Mouse (Mus musculus) retina, postnatal 7 days (tissue): Measurements from ENCODE around the gene Ap2a1.

Source experiments
- DNase-seq: peaks from one replicate; pipeline ENCODE4 v3.0.0-alpha.2; 2012; ENCODE audit warnings: low read depth, low spot score

The Ap2a1 gene

DNA sequence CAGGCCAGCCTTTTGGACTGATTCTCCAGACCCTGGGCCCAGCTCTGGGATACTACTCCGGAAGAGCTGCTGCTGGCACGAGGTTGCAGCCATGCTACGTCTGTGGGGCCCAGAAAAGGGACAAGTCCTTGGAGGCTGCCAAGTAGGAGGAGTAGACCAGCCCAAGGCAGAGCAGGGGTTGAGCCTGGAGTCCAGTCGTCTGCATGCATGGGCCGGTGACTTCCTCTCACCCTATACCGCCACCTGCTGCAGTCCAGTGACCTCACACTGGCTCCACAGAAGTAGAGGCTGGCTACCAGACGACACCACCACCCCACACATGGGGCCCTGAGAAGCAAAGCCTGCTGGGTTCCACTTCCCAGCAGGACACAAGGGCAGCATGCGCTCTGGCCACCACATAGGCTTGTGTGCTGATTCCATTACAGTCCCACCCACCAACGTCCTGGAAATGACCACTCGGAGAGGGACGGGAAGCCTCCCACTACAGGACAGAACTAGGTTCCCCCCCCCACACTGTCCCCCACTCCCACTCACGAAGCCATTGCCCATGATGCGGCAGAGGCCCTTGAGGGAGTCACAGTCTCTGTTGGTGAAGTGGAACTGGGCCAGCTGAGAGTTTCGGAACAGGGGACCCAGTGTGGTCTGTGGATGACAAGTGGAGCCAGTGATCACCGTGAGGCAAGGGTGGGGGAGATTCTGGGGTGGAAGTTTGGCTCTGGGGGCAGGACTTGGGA is 62.9 kb downstream of the Ap2a1 start:
- no peak for DNase-seq

DNA sequence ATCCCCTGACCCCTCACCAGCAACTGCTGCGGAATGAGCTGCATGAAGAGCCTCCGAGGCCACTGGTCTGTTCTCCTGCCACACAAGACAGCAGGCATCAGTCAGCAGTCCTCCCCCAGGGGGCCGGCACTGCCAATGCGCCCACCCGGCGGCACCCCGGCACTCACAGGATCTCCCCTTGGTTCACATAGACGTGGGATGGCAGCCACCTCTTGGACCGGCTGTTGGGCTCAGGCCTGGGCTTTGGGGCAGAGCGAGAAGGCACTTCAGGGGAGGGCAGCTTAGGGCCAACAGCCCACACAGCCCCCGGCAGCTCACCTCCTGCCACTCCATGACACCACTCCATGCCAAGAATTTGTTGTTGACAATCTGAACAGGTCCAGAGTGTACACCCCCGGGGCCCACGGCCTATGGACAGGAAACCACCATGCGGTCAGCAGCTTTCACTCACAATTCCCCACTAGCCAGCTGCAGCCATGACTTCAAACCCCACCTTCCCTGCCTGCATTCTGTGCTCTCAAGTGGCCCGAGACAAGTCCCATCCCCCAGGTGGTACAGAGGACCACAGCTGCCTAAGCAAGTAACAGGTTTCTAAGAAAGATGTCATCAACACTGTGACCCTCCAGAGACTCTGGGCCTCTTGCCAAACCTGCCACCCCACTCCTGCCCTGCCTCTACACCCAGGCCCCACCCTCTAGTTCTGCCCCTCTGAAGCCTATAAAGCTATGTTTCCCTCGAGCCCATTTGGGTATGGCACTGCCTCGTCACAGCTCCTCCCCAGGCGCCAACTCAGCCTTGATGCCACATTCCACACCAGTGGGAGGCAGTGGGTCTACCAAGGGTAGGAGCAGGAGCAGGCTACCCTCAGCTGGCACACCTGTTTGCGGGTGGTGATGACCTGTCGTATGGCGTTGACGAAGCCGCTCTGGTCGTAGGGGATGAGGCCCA is 64.4 kb downstream of the Ap2a1 start:
- DNase-seq: no peak

- no peak for DNase-seq
These were observed 65.3 kb downstream of the Ap2a1 start for GRCm38 (mm10) chr7:44863982-44864494.

DNA sequence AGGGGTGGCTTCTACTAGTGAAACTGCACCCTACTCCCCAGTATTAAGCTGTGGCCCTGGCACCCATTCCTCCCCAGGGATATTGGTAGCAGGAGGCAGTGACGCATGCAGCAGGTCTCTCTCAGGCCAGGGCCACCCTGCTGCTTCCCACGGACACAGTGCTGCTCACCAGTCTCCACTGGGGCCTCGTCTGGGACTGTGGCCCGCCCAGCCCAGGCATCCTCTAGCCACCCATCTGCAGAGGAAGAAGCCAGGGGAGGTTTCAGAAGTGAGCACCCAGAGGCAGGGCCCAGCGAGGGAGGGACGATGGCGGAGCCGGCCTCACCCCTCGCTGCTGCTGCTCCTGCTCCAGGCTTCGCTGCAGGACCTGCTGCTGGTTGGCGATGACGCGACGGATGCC is 66.1 kb downstream of the Ap2a1 start:
- no peak for DNase-seq

- DNase-seq: no peak
These were observed 66.9 kb downstream of the Ap2a1 start for GRCm38 (mm10) chr7:44862434-44862833.

GRCm38 (mm10) chr7:44861429-44861816 is 67.9 kb downstream of the Ap2a1 start:
- no peak for DNase-seq

DNA sequence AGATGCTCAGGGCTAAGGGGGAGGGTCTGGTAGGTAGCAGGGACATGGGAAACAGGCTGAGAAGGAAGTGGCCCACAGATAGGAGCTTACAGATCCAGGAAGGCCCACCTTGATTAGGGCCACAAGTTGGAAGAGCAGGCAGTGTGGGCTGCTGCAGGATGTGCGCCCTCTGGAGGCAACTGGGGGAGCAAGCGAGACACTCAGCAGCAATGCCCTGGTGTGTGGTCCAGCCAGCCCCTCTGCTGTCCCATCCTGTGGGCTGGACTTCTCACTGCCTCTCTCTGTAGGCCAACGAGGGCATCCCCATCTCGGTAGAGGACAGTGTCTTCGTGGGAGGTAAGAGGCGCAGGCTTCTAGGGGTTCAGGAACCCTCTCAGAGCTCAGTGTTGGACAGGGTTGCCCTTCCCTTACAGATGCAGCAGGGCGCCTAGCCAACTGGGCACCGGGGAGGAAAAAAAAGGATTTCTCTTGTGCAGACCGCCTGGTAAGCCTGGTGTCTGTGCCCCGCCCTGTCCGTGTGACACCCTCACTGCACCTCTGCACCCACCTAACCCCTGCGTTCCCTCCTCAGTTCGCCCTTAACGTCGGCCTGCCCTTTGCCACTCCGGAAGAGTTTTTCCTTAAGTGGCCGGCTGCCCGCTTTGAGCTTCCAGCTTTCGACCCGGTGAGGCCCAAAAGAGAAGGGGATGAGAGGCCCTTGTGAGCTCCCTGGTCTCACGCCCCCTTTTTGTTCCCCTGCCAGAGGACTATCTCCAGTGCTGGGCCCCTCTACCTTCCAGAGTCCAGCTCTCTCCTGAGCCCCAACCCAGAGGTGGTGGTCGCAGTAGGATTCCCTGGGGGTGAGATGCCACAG is 68.5 kb downstream of the Ap2a1 start:
- DNase-seq: peak; percentile 62

DNA sequence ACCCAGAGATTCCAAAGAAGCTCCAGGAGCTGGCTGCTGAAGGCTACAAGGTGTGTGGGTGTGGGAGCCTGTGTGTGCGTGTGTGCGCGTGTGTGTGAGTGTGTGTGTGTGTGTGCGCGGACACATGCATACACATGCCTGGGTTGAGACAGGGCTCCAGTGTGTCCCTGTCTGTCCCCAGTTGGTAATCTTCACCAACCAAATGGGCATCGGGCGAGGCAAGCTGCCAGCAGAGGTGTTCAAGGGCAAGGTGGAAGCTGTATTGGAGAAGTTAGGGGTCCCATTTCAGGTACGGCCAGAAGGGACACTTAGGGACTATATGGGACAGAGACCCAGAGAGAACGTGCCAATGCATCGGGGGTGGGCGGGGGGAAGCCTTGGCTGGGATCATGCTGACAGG is 69.4 kb downstream of the Ap2a1 start:
- DNase-seq: no peak

- no peak for DNase-seq
These were observed 71.4 kb downstream of the Ap2a1 start for GRCm38 (mm10) chr7:44857905-44858304.

- peak; percentile 77 for DNase-seq
These were observed 72.2 kb downstream of the Ap2a1 start, which contains the start of gene Pnkp for GRCm38 (mm10) chr7:44857042-44857552. TSS of gene Pnkp (plus strand) at chr7:44857139.

GRCm38 (mm10) chr7:44856265-44856916 is 72.9 kb downstream of the Ap2a1 start:
- DNase-seq: no peak

DNA sequence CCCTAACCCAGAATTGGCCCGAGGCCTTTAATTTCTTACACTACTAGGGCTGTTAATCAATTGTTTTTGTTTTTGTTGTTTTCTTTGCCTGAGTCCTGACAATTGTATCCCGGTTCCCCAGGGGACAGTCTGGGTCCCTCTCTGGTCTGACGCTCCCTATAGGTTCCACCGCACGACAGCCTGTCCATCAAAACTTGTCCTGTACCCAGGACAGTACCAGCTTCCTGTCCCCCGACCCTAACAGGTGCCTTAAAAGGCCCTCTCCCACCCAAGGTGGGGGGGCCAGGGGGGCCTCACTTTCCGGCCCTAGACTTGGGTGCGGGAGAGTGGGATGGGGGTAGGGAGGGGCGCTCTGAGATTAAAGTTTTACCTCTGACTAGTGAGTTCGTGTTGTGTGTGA is 74.3 kb downstream of the Ap2a1 start:
- DNase-seq: no peak

DNA sequence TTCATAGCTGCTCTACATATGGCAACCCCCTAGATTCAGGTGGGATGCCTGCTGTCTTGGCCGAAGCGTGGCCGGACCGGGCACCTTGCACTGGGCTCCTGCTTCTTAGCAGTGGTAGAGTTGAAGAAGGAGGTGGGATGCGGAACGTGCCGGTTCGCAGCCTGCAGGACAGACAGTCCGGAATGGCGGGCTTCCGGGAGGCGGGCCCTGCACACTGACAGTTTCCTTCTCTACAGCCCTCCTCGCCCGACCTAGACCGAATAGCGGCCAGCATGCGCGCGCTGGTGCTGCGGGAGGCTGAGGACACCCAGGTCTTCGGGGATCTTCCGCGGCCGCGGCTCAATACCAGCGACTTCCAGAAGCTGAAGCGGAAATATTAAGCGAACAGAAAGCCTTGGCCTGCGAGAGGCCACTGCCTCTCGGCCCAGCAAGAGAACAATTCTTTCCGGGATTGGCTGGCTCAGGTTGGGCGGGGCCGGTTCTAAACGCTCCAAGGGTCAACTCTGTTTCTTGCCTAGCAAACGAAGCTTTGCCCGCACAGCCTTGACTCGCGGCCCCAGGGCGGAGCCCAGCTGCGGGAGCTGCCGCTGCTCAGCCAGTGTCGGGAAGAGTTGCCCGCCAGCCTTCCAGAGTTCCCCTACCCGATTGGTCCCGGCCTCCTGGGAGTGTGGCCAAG is 74.8 kb downstream of the Ap2a1 start:
- peak; percentile 46 for DNase-seq

GRCm38 (mm10) chr7:44853596-44854355 is 75.5 kb downstream of the Ap2a1 start:
- DNase-seq: no peak

- DNase-seq: no peak
These were observed 76.2 kb downstream of the Ap2a1 start for GRCm38 (mm10) chr7:44853065-44853464.

DNA sequence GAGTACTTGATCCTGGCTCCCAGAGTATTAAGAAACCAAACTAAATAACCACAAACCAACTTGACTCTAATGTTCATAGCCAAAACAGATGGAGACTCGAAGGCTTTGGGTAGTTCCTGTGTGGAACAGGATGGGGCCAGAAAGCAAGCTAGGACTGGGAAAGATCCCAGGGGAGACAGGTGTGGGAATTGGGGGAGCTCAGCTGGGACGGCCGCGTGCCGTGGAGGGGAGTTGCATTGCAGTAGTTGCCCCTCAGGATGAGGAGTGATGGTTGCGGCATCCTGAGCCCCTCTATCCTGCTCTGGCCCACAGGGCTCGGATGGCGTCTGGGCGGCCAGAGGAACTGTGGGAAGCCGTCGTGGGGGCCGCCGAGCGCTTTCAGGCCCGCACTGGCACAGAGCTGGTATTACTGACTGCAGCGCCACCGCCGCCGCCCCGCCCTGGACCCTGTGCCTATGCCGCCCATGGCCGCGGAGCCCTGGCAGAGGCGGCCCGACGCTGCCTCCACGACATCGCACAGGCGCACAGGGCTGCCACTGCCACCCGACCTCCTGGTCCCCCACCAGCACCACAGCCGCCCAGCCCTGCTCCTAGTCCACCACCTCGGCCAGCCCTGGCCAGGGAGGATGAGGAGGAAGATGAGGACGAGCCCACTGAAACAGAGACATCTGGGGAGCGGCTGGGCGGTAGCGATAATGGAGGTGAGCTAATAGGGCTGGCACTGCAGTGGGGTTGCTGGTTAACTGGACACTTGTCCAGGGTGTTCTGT is 76.9 kb downstream of the Ap2a1 start:
- DNase-seq: no peak

GRCm38 (mm10) chr7:44851625-44852234 is 77.6 kb downstream of the Ap2a1 start:
- DNase-seq: no peak
